24 mouse cellular contexts compared by ENCODE assay signal in genomic region chr2:159616685-159617084, GRCm38 (mm10).
DNase-seq lines count a peak whose midpoint lies in the region; ATAC-seq and TF ChIP-seq lines count a peak whose summit lies in the region.
"Had no signal": no experiment of that assay in that cellular context is flagged by ENCODE, and none has a peak within 500 bp of the region (broad histone marks: within the 10 kb centered on the region; RNA-seq: fewer than 3 reads in every experiment).

No protein-coding gene starts in this region.

- H3K9me3 ChIP-seq in kidney, embryonic 16.5 days (ENCODE audit: low read length): no peaks in the 10 kb centered on the region
- no peaks in the 10 kb centered on the region for H3K9me3 ChIP-seq in kidney, embryonic 14.5 days (ENCODE audit: control insufficient read depth, low read length)
- H3K9me3 ChIP-seq: embryonic facial prominence, embryonic 12.5 days; embryonic facial prominence, embryonic 15.5 days; heart, embryonic 13.5 days had no signal

- no peak overlapping the region for H3K4me3 ChIP-seq in kidney, embryonic 16.5 days (ENCODE audit: low read length)
- H3K4me3 ChIP-seq in kidney, embryonic 14.5 days (ENCODE audit: low read length): no peak overlapping the region
- H3K4me3 ChIP-seq: embryonic facial prominence, embryonic 12.5 days; embryonic facial prominence, embryonic 15.5 days; gastrocnemius, adult 2 months; heart, embryonic 13.5 days had no signal

- no peak overlapping the region for H3K4me2 ChIP-seq in kidney, embryonic 16.5 days (replicated peaks; ENCODE audit: low read depth, low read length)
- no peak overlapping the region for H3K4me2 ChIP-seq in kidney, embryonic 14.5 days (replicated peaks; ENCODE audit: low read depth, low read length)
- H3K4me2 ChIP-seq: embryonic facial prominence, embryonic 12.5 days; embryonic facial prominence, embryonic 15.5 days; heart, embryonic 13.5 days; hindbrain, embryonic 14.5 days had no signal

- WGBS in kidney, embryonic 16.5 days: 21% methylated on average over 4 of the region's 4 CpGs
- 25% methylated on average over 4 of the region's 4 CpGs for WGBS in kidney, embryonic 14.5 days

- peak; percentile 77; the same call in 1 of the 2 replicates for ATAC-seq in kidney, embryonic 16.5 days (ENCODE audit: low FRiP score, low TSS enrichment)
- no peak for ATAC-seq in kidney, embryonic 14.5 days (ENCODE audit: low FRiP score, low TSS enrichment)
- ATAC-seq in Patski: no peak
- ATAC-seq: forebrain, embryonic 14.5 days; forebrain, postnatal 0 days; hindbrain, postnatal 0 days; inflammation-experienced regulatory T-cells, adult 6 months; intestine, embryonic 16.5 days had no signal

- TF ChIP-seq CTCF in Patski (IDR thresholded peaks at IDR 0.05): no peak

- POLR2A ChIA-PET in Patski (lab: Charles Lee): no interaction called here

- no peak overlapping the region for H3K9ac ChIP-seq in kidney, embryonic 16.5 days (replicated peaks; ENCODE audit: low read length)
- no peak overlapping the region for H3K9ac ChIP-seq in kidney, embryonic 14.5 days (ENCODE audit: low read depth, low read length)
- H3K9ac ChIP-seq: embryonic facial prominence, embryonic 12.5 days; embryonic facial prominence, embryonic 15.5 days; forebrain, postnatal 0 days; heart, embryonic 13.5 days; hindbrain, embryonic 14.5 days had no signal

- CTCF ChIA-PET in Patski (lab: Charles Lee): no interaction called here

- no peaks in the 10 kb centered on the region for H3K27me3 ChIP-seq in kidney, embryonic 16.5 days (ENCODE audit: insufficient read depth, low read length)
- H3K27me3 ChIP-seq in kidney, embryonic 14.5 days (ENCODE audit: control insufficient read depth, insufficient read depth, low read length): no peaks in the 10 kb centered on the region
- no peaks in the 10 kb centered on the region for H3K27me3 ChIP-seq in Patski
- H3K27me3 ChIP-seq: embryonic facial prominence, embryonic 12.5 days; embryonic facial prominence, embryonic 15.5 days; heart, embryonic 13.5 days had no signal

- in situ Hi-C loops in Patski (cut with MboI; ENCODE audit: low pct_unique_long_range_greater_than_20kb): loop anchor here (25.0 kb wide), 1 partner anchor 971 kb away; no protein-coding TSS in a partner anchor

- 0 out of 2 replicates have a peak, but pooled peaks cover 6% of the 10 kb centered on the region for H3K4me1 ChIP-seq in kidney, embryonic 16.5 days (ENCODE audit: insufficient read depth, low read length)
- 0 out of 2 replicates have a peak, but pooled peaks cover under 1% of the 10 kb centered on the region for H3K4me1 ChIP-seq in kidney, embryonic 14.5 days (ENCODE audit: control insufficient read depth, insufficient read depth, low read length)
- H3K4me1 ChIP-seq: embryonic facial prominence, embryonic 12.5 days; embryonic facial prominence, embryonic 15.5 days; heart, embryonic 13.5 days had no signal

- peak overlapping the region; percentile 13; the same call in 1 of the 2 replicates for H3K27ac ChIP-seq in kidney, embryonic 16.5 days (ENCODE audit: low read length)
- no peak overlapping the region; the same call in 1 of the 2 replicates for H3K27ac ChIP-seq in kidney, embryonic 14.5 days (ENCODE audit: low read depth, low read length)
- H3K27ac ChIP-seq: embryonic facial prominence, embryonic 12.5 days; embryonic facial prominence, embryonic 15.5 days; gastrocnemius, adult 2 months; heart, embryonic 13.5 days; hindbrain, embryonic 14.5 days; hindbrain, postnatal 0 days had no signal

- DNase-seq in adrenal gland, postnatal 36 days: peak; percentile 11 to 16
- no peak for DNase-seq in adrenal gland, postnatal 25 days
- peak; percentile 3 for DNase-seq in Patski (ENCODE audit: low read depth, low spot score)
- DNase-seq in cerebellum, postnatal 10 days: no peak
- DNase-seq: adrenal gland, postnatal 10 days; cerebellum, adult 18-20 months; cerebellum, adult 9-10 months; cerebellum, postnatal 25 days; forebrain, postnatal 0 days; gastrocnemius, adult 2 months; gastrocnemius, postnatal 14 days; heart, adult 18-20 months; heart, postnatal 14 days; heart, postnatal 4 days had no signal

- H3K36me3 ChIP-seq in kidney, embryonic 16.5 days (ENCODE audit: insufficient read depth, low read length): no peaks in the 10 kb centered on the region
- H3K36me3 ChIP-seq in kidney, embryonic 14.5 days (ENCODE audit: control insufficient read depth, insufficient read depth, low read length): no peaks in the 10 kb centered on the region
- H3K36me3 ChIP-seq: embryonic facial prominence, embryonic 12.5 days; embryonic facial prominence, embryonic 15.5 days; heart, embryonic 13.5 days had no signal

Comparison
In these comparisons a context has a peak if more than half of its experiments do, and no peak if none do; other contexts are left out.
1. DNase-seq: peak in adrenal gland, postnatal 36 days (2 of 2) and Patski (single experiment); none in adrenal gland, postnatal 25 days (single experiment) and cerebellum, postnatal 10 days (0 of 2).